Mouse (Mus musculus): ENCODE data around the gene Krt15. TPM values are rescaled to one million over a fixed set of nuclear protein-coding genes. Genes with fewer than 3 reads are reported as not detected.

Gene Krt15
- polyA plus RNA-seq, 1 experiment, result 0.02 TPM

GRCm38 (mm10) chr11:100121466-100121865, 14.3 kb downstream of the Krt15 start, which contains the start of gene Krt13:
Krt13 (minus strand) TSS chr11:100121566.
- Histone ChIP-seq H3ac (ENCODE audit: control insufficient read depth, insufficient read length, low read depth) (no peak within 1 kb of the TSS), H3K79me2 (ENCODE audit: control insufficient read depth, insufficient read depth) (no peaks in the 10 kb centered on the region), H3K79me3 (ENCODE audit: low read depth) (no peaks in the 10 kb centered on the region), H3K4me3 (ENCODE audit: insufficient read depth, poor library complexity, severe bottlenecking) (no peak within 1 kb of the TSS), H3K27me3 (ENCODE audit: control insufficient read depth, insufficient read depth, insufficient read length) (no peaks in the 10 kb centered on the region), H3K36me3 (ENCODE audit: control insufficient read depth, insufficient read depth) (no peaks in the 10 kb centered on the region)
- no peak for TF ChIP-seq CEBPB (IDR thresholded peaks at IDR 0.05; ENCODE audit: low read depth)
- TF ChIP-seq FOSL1 (IDR thresholded peaks at IDR 0.05; ENCODE audit: insufficient read depth, low read length, poor library complexity, severe bottlenecking), result no peak
- no peak for TF ChIP-seq MAX (IDR thresholded peaks at IDR 0.05)
- TF ChIP-seq USF1 (IDR thresholded peaks at IDR 0.05; ENCODE audit: low read depth), result no peak
- no peak for TF ChIP-seq CTCF (IDR thresholded peaks at IDR 0.05; ENCODE audit: control insufficient read depth, insufficient read depth, insufficient read length)
- TF ChIP-seq MYOD1 (IDR thresholded peaks at IDR 0.05; ENCODE audit: control insufficient read depth, insufficient read length, low read depth), result no peak
- no peak for TF ChIP-seq MYOG (IDR thresholded peaks at IDR 0.05; ENCODE audit: control insufficient read depth, extremely low read depth, insufficient read length)

- Histone ChIP-seq H3K4me3 (ENCODE audit: insufficient read depth, poor library complexity, severe bottlenecking) (no peak overlapping the region), H3K79me2 (ENCODE audit: control insufficient read depth, insufficient read depth) (no peaks in the 10 kb centered on the region), H3ac (ENCODE audit: control insufficient read depth, insufficient read length, low read depth) (no peak overlapping the region), H3K27me3 (ENCODE audit: control insufficient read depth, insufficient read depth, insufficient read length) (no peaks in the 10 kb centered on the region), H3K36me3 (ENCODE audit: control insufficient read depth, insufficient read depth) (no peaks in the 10 kb centered on the region), H3K79me3 (ENCODE audit: low read depth) (no peaks in the 10 kb centered on the region)
- no peak for TF ChIP-seq CTCF (IDR thresholded peaks at IDR 0.05; ENCODE audit: control insufficient read depth, insufficient read depth, insufficient read length)
- no peak for TF ChIP-seq MYOG (IDR thresholded peaks at IDR 0.05; ENCODE audit: control insufficient read depth, extremely low read depth, insufficient read length)
- no peak for TF ChIP-seq USF1 (IDR thresholded peaks at IDR 0.05; ENCODE audit: low read depth)
- peak; percentile 43 for TF ChIP-seq FOSL1 (IDR thresholded peaks at IDR 0.05; ENCODE audit: insufficient read depth, low read length, poor library complexity, severe bottlenecking)
- no peak for TF ChIP-seq CEBPB (IDR thresholded peaks at IDR 0.05; ENCODE audit: low read depth)
- no peak for TF ChIP-seq MAX (IDR thresholded peaks at IDR 0.05)
- TF ChIP-seq MYOD1 (IDR thresholded peaks at IDR 0.05; ENCODE audit: control insufficient read depth, insufficient read length, low read depth), result peak; percentile 54
Measured at GRCm38 (mm10) chr11:100120331-100120730, 15.4 kb downstream of the Krt15 start.

- Histone ChIP-seq H3K79me2 (ENCODE audit: control insufficient read depth, insufficient read depth) (no peaks in the 10 kb centered on the region), H3K4me3 (ENCODE audit: insufficient read depth, poor library complexity, severe bottlenecking) (no peak overlapping the region), H3ac (ENCODE audit: control insufficient read depth, insufficient read length, low read depth) (no peak overlapping the region), H3K79me3 (ENCODE audit: low read depth) (no peaks in the 10 kb centered on the region), H3K36me3 (ENCODE audit: control insufficient read depth, insufficient read depth) (no peaks in the 10 kb centered on the region), H3K27me3 (ENCODE audit: control insufficient read depth, insufficient read depth, insufficient read length) (no peaks in the 10 kb centered on the region)
- peak; percentile 87 for TF ChIP-seq MYOD1 (IDR thresholded peaks at IDR 0.05; ENCODE audit: control insufficient read depth, insufficient read length, low read depth)
- no peak for TF ChIP-seq CTCF (IDR thresholded peaks at IDR 0.05; ENCODE audit: control insufficient read depth, insufficient read depth, insufficient read length)
Measured at GRCm38 (mm10) chr11:100113742-100114029, 22.0 kb downstream of the Krt15 start.

- no peaks in the 10 kb centered on the region for H3K27me3 ChIP-seq (ENCODE audit: control insufficient read depth, insufficient read depth, insufficient read length)
- H3K79me2 ChIP-seq (ENCODE audit: control insufficient read depth, insufficient read depth), result no peaks in the 10 kb centered on the region
- no peak overlapping the region for H3K4me3 ChIP-seq (ENCODE audit: insufficient read depth, poor library complexity, severe bottlenecking)
- H3K36me3 ChIP-seq (ENCODE audit: control insufficient read depth, insufficient read depth), result no peaks in the 10 kb centered on the region
- TF ChIP-seq USF1 (IDR thresholded peaks at IDR 0.05; ENCODE audit: low read depth) (peak; percentile 91), MYOG (IDR thresholded peaks at IDR 0.05; ENCODE audit: control insufficient read depth, extremely low read depth, insufficient read length) (no peak), MAX (IDR thresholded peaks at IDR 0.05) (peak; percentile 57), FOSL1 (IDR thresholded peaks at IDR 0.05; ENCODE audit: insufficient read depth, low read length, poor library complexity, severe bottlenecking) (peak; percentile 82), CTCF (IDR thresholded peaks at IDR 0.05; ENCODE audit: control insufficient read depth, insufficient read depth, insufficient read length) (no peak), MYOD1 (IDR thresholded peaks at IDR 0.05; ENCODE audit: control insufficient read depth, insufficient read length, low read depth) (no peak), CEBPB (IDR thresholded peaks at IDR 0.05; ENCODE audit: low read depth) (peak; percentile 45)
- no peak overlapping the region for H3ac ChIP-seq (ENCODE audit: control insufficient read depth, insufficient read length, low read depth)
- no peaks in the 10 kb centered on the region for H3K79me3 ChIP-seq (ENCODE audit: low read depth)
Measured at GRCm38 (mm10) chr11:100112935-100113741, 22.6 kb downstream of the Krt15 start.

GRCm38 (mm10) chr11:100105576-100106122, 30.1 kb downstream of the Krt15 start, which contains the start of gene Krt36:
Krt36 (minus strand) TSS chr11:100105626.
- H3K79me3 ChIP-seq (ENCODE audit: low read depth), result no peaks in the 10 kb centered on the region
- H3ac ChIP-seq (ENCODE audit: control insufficient read depth, insufficient read length, low read depth), result no peak within 1 kb of the TSS
- TF ChIP-seq FOSL1 (IDR thresholded peaks at IDR 0.05; ENCODE audit: insufficient read depth, low read length, poor library complexity, severe bottlenecking) (no peak), CEBPB (IDR thresholded peaks at IDR 0.05; ENCODE audit: low read depth) (no peak), MYOG (IDR thresholded peaks at IDR 0.05; ENCODE audit: control insufficient read depth, extremely low read depth, insufficient read length) (no peak), USF1 (IDR thresholded peaks at IDR 0.05; ENCODE audit: low read depth) (no peak), MAX (IDR thresholded peaks at IDR 0.05) (no peak), CTCF (IDR thresholded peaks at IDR 0.05; ENCODE audit: control insufficient read depth, insufficient read depth, insufficient read length) (no peak), MYOD1 (IDR thresholded peaks at IDR 0.05; ENCODE audit: control insufficient read depth, insufficient read length, low read depth) (no peak)
- H3K27me3 ChIP-seq (ENCODE audit: control insufficient read depth, insufficient read depth, insufficient read length), result no peaks in the 10 kb centered on the region
- H3K36me3 ChIP-seq (ENCODE audit: control insufficient read depth, insufficient read depth), result no peaks in the 10 kb centered on the region
- H3K79me2 ChIP-seq (ENCODE audit: control insufficient read depth, insufficient read depth), result no peaks in the 10 kb centered on the region
- H3K4me3 ChIP-seq (ENCODE audit: insufficient read depth, poor library complexity, severe bottlenecking), result no peak within 1 kb of the TSS
